Mouse (Mus musculus) embryonic fibroblast, embryonic 13.5 days (primary cell): ENCODE measurements at regions not wholly inside any gene's neighbourhood (a gene's known extent, or its start where the extent isn't known, plus 50 kb on each side); places are given as distances from the start of the nearest gene placed in this dataset.

Experiments used
- CTCF ChIP-seq: IDR thresholded peaks from 2 replicates; pipeline ENCODE4 v1.5.1; 2011; ENCODE audit warnings: mild to moderate bottlenecking, control low read depth, low read length, moderate library complexity, borderline replicate concordance; ENCODE audit not compliant: insufficient read depth
- POLR2A ChIP-seq: IDR thresholded peaks from 2 replicates; pipeline ENCODE4 v1.6.1; 2011; ENCODE audit warnings: low read depth, mild to moderate bottlenecking, control low read depth, low read length, moderate library complexity

GRCm38 (mm10) chr13:101085182-101085581 is 252.0 kb upstream of the Slc30a5 start:
- TF ChIP-seq CTCF (no peak), POLR2A (no peak)
